8 mouse cellular contexts compared by ENCODE assay signal in genomic region chr8:61700298-61700697, GRCm38 (mm10).
DNase-seq lines count a peak whose midpoint lies in the region; ATAC-seq and TF ChIP-seq lines count a peak whose summit lies in the region.
"Had no signal": no experiment of that assay in that cellular context is flagged by ENCODE, and none has a peak within 500 bp of the region (broad histone marks: within the 10 kb centered on the region; RNA-seq: fewer than 3 reads in every experiment).

No protein-coding gene starts in this region.

- H3K27ac ChIP-seq in kidney, adult 2 months (ENCODE audit: insufficient read depth, low read depth, low read length), result no peak overlapping the region
- H3K27ac ChIP-seq in kidney, embryonic 16.5 days (ENCODE audit: low read length), result no peak overlapping the region
- H3K27ac ChIP-seq in MEL (ENCODE audit: control insufficient read depth, low read depth, low read length), result no peak overlapping the region
- H3K27ac ChIP-seq: limb, embryonic 13.5 days had no signal

- no peaks in the 10 kb centered on the region for H3K9me3 ChIP-seq in kidney, embryonic 16.5 days (ENCODE audit: low read length)
- no peaks in the 10 kb centered on the region for H3K9me3 ChIP-seq in MEL (replicated peaks; ENCODE audit: insufficient read depth, low read length)
- H3K9me3 ChIP-seq: limb, embryonic 13.5 days had no signal

- no peaks in the 10 kb centered on the region for H3K36me3 ChIP-seq in kidney, adult 2 months (ENCODE audit: control insufficient read depth, insufficient read depth, low read length)
- H3K36me3 ChIP-seq in kidney, embryonic 16.5 days (ENCODE audit: insufficient read depth, low read length), result no peaks in the 10 kb centered on the region
- H3K36me3 ChIP-seq in MEL (ENCODE audit: control insufficient read depth in 1 of 2, insufficient read depth in 2 of 2, low read length in 2 of 2), result no peaks in the 10 kb centered on the region

- TF ChIP-seq POLR2A in kidney, adult 2 months (IDR thresholded peaks at IDR 0.05; ENCODE audit: low read depth, low read length), result no peak
- TF ChIP-seq POLR2A in MEL (IDR thresholded peaks at IDR 0.05; ENCODE audit: control insufficient read depth in 1 of 2, insufficient read depth in 1 of 2, low read depth in 1 of 2, low read length in 2 of 2, poor library complexity in 1 of 2), result no peak

- peak; percentile 14 for TF ChIP-seq RAD21 in MEL (IDR thresholded peaks at IDR 0.05; ENCODE audit: low read depth, low read length)

- no peaks in the 10 kb centered on the region for H3K4me1 ChIP-seq in kidney, adult 2 months (ENCODE audit: control insufficient read depth, insufficient read depth, low read length)
- peaks cover 43% of the 10 kb centered on the region for H3K4me1 ChIP-seq in kidney, embryonic 16.5 days (ENCODE audit: insufficient read depth, low read length)
- no peaks in the 10 kb centered on the region for H3K4me1 ChIP-seq in MEL (ENCODE audit: control insufficient read depth in 1 of 2, insufficient read depth in 2 of 2, low read length in 2 of 2)

- H3K9ac ChIP-seq in kidney, embryonic 16.5 days (replicated peaks; ENCODE audit: low read length), result no peak overlapping the region
- H3K9ac ChIP-seq in MEL (ENCODE audit: control insufficient read depth, low read depth, low read length, poor library complexity, severe bottlenecking), result no peak overlapping the region
- H3K9ac ChIP-seq: limb, embryonic 13.5 days had no signal

- WGBS in kidney, adult 2 months, result 76% methylated on average over 1 of the region's 1 CpGs
- WGBS in kidney, embryonic 16.5 days, result 64% methylated on average over 1 of the region's 1 CpGs

- no peak for ATAC-seq in kidney, embryonic 16.5 days (ENCODE audit: low FRiP score, low TSS enrichment)
- 0 out of 2 replicates have a peak, but pooled peaks have one; percentile 55 for ATAC-seq in megakaryocyte-erythroid progenitor cell, adult 5-6 weeks (replicated peaks; ENCODE audit: low FRiP score, low TSS enrichment, poor library complexity, severe bottlenecking)

- TF ChIP-seq CTCF in kidney, adult 2 months (conservative IDR thresholded peaks at IDR 0.05; ENCODE audit: insufficient read depth, insufficient read length, low read depth, low read length), result peak; percentile 58
- TF ChIP-seq CTCF in MEL (IDR thresholded peaks at IDR 0.05 in 2 of 3, conservative IDR thresholded peaks at IDR 0.05 in 1 of 3; ENCODE audit: control insufficient read depth in 1 of 3, insufficient read depth in 1 of 3, low read depth in 2 of 3, low read length in 3 of 3, poor library complexity in 1 of 3, severe bottlenecking in 1 of 3), result peak; percentile 33 to 56 (median 44); a peak in 5 of 6 replicates

- H3K79me2 ChIP-seq in MEL (ENCODE audit: control insufficient read depth, insufficient read depth, low read length, poor library complexity), result no peaks in the 10 kb centered on the region

- DNase-seq in kidney, adult 2 months, result peak; percentile 36
- DNase-seq in MEL (ENCODE audit: low read depth, low spot score), result peak; percentile 30
- peak; percentile 7 for DNase-seq in c-Kit-positive CD71-positive TER-119-positive erythroid progenitor cells, embryonic 14.5 days (ENCODE audit: low spot score)
- no peak for DNase-seq in layer of hippocampus, adult 9-10 months (ENCODE audit: low spot score)
- no peak for DNase-seq in urinary bladder, adult 2 months (ENCODE audit: low spot score)

- no peaks in the 10 kb centered on the region for H3K27me3 ChIP-seq in kidney, adult 2 months (replicated peaks; ENCODE audit: control insufficient read depth, insufficient read depth, low read length)
- H3K27me3 ChIP-seq in kidney, embryonic 16.5 days (ENCODE audit: insufficient read depth, low read length), result no peaks in the 10 kb centered on the region
- H3K27me3 ChIP-seq in MEL (ENCODE audit: control insufficient read depth in 1 of 2, insufficient read depth in 2 of 2, low read length in 2 of 2), result no peaks in the 10 kb centered on the region
- H3K27me3 ChIP-seq: limb, embryonic 13.5 days had no signal

- H3K4me2 ChIP-seq in kidney, embryonic 16.5 days (replicated peaks; ENCODE audit: low read depth, low read length), result no peak overlapping the region
- H3K4me2 ChIP-seq: limb, embryonic 13.5 days had no signal

- H3K4me3 ChIP-seq in kidney, adult 2 months (ENCODE audit: insufficient read depth, low read depth, low read length), result no peak overlapping the region
- no peak overlapping the region for H3K4me3 ChIP-seq in kidney, embryonic 16.5 days (ENCODE audit: low read length)
- H3K4me3 ChIP-seq in MEL (ENCODE audit: control insufficient read depth in 1 of 2, insufficient read depth in 1 of 2, low read depth in 2 of 2, low read length in 2 of 2), result no peak overlapping the region
- H3K4me3 ChIP-seq: limb, embryonic 13.5 days had no signal

- TF ChIP-seq EP300 in MEL (IDR thresholded peaks at IDR 0.05; ENCODE audit: low read depth in 1 of 2, low read length in 2 of 2), result no peak

TF ChIP-seq in MEL, 35 proteins besides CTCF, POLR2A, EP300 and RAD21:
- TF ChIP-seq SMC3 (IDR thresholded peaks at IDR 0.05; ENCODE audit: low read depth, low read length) (peak; percentile 38), ZC3H11A (IDR thresholded peaks at IDR 0.05; ENCODE audit: low read depth, low read length) (no peak)

Comparison
In these comparisons a context has a peak if more than half of its experiments do, and no peak if none do; other contexts are left out.
1. DNase-seq: peak in kidney, adult 2 months (single experiment), MEL (single experiment) and c-Kit-positive CD71-positive TER-119-positive erythroid progenitor cells, embryonic 14.5 days (single experiment); none in layer of hippocampus, adult 9-10 months (single experiment) and urinary bladder, adult 2 months (single experiment).